Comparison of ENCODE assay signal across 8 mouse cellular contexts in genomic region chr10:61679545-61679944, GRCm38 (mm10). TPM values are rescaled to one million over a fixed set of nuclear protein-coding genes. Genes with fewer than 3 reads are reported as not detected.
A peak's percentile ranks its signal among the peaks of the same experiment; 100 is the strongest.
DNase-seq lines count a peak whose midpoint lies in the region; ATAC-seq and TF ChIP-seq lines count a peak whose summit lies in the region.

No protein-coding gene starts in this region.

- WGBS in forebrain, embryonic 10.5 days: 39% methylated on average over 9 of the region's 9 CpGs
- WGBS in liver, embryonic 12.5 days (ENCODE audit: insufficient replicate concordance): 46% methylated on average over 9 of the region's 9 CpGs

- peak overlapping the region; percentile 83 for H3K4me2 ChIP-seq in liver, embryonic 12.5 days

- peak overlapping the region; percentile 99 for H3K27ac ChIP-seq in gastrocnemius, adult 2 months
- peak overlapping the region; percentile 94 for H3K27ac ChIP-seq in forebrain, embryonic 10.5 days
- H3K27ac ChIP-seq in liver, embryonic 12.5 days: peak overlapping the region; percentile 87

- ATAC-seq in liver, embryonic 12.5 days: 0 out of 2 replicates have a peak, but pooled peaks have one; percentile 2

- no peak for TF ChIP-seq CTCF in gastrocnemius, adult 2 months (IDR thresholded peaks at IDR 0.05)
- TF ChIP-seq CTCF in C2C12 (IDR thresholded peaks at IDR 0.05; ENCODE audit: control insufficient read depth, insufficient read depth, insufficient read length): no peak

- peaks cover 42% of the 10 kb centered on the region for H3K79me3 ChIP-seq in C2C12 (ENCODE audit: low read depth)

- H3ac ChIP-seq in C2C12 (ENCODE audit: control insufficient read depth, insufficient read length, low read depth): peak overlapping the region; percentile 67

- peaks cover 23% of the 10 kb centered on the region for H3K4me1 ChIP-seq in forebrain, embryonic 10.5 days
- peaks cover 44% of the 10 kb centered on the region for H3K4me1 ChIP-seq in liver, embryonic 12.5 days

- H3K9me3 ChIP-seq in forebrain, embryonic 10.5 days: no peaks in the 10 kb centered on the region
- H3K9me3 ChIP-seq in liver, embryonic 12.5 days (replicated peaks): no peaks in the 10 kb centered on the region

- DNase-seq in gastrocnemius, adult 2 months: no peak
- no peak for DNase-seq in gastrocnemius, postnatal 36 days
- DNase-seq in forebrain, embryonic 10.5 days (ENCODE audit: extremely low spot score, low spot score): no peak
- DNase-seq in ovary, postnatal 36 days (ENCODE audit: low spot score): no peak
- DNase-seq in gastrocnemius, postnatal 4 days (ENCODE audit: low spot score in 2 of 2): no peak
- no peak for DNase-seq in layer of hippocampus, postnatal 36 days

- peaks cover 43% of the 10 kb centered on the region for H3K36me3 ChIP-seq in C2C12 (ENCODE audit: control insufficient read depth, insufficient read depth)
- peaks cover 22% of the 10 kb centered on the region for H3K36me3 ChIP-seq in forebrain, embryonic 10.5 days (replicated peaks)
- H3K36me3 ChIP-seq in liver, embryonic 12.5 days: peaks cover 24% of the 10 kb centered on the region

- intact Hi-C loops in gastrocnemius, adult 2 months (cut with DNase I): no loop called here
- intact Hi-C loops in gastrocnemius, postnatal 36 days (cut with DNase I): no loop called here

- H3K79me2 ChIP-seq in C2C12 (ENCODE audit: control insufficient read depth, insufficient read depth): peaks cover 46% of the 10 kb centered on the region

- H3K9ac ChIP-seq in liver, embryonic 12.5 days: peak overlapping the region; percentile 95

- peak overlapping the region; percentile 79 for H3K4me3 ChIP-seq in gastrocnemius, adult 2 months
- H3K4me3 ChIP-seq in C2C12 (ENCODE audit: insufficient read depth, poor library complexity, severe bottlenecking): peak overlapping the region; percentile 99
- peak overlapping the region; percentile 99 for H3K4me3 ChIP-seq in forebrain, embryonic 10.5 days
- H3K4me3 ChIP-seq in liver, embryonic 12.5 days: peak overlapping the region; percentile 100

- H3K27me3 ChIP-seq in C2C12 (ENCODE audit: control insufficient read depth, insufficient read depth, insufficient read length): no peaks in the 10 kb centered on the region
- H3K27me3 ChIP-seq in forebrain, embryonic 10.5 days (ENCODE audit: poor library complexity, severe bottlenecking): no peaks in the 10 kb centered on the region
- no peaks in the 10 kb centered on the region for H3K27me3 ChIP-seq in liver, embryonic 12.5 days (replicated peaks)

TF ChIP-seq in C2C12, 6 proteins besides CTCF, POLR2A, EP300 and RAD21:
- no peak for TF ChIP-seq MYOD1 (IDR thresholded peaks at IDR 0.05; ENCODE audit: control insufficient read depth, insufficient read length, low read depth)
- no peak for TF ChIP-seq MAX (IDR thresholded peaks at IDR 0.05)
- no peak for TF ChIP-seq CEBPB (IDR thresholded peaks at IDR 0.05; ENCODE audit: low read depth)
- no peak for TF ChIP-seq FOSL1 (IDR thresholded peaks at IDR 0.05; ENCODE audit: insufficient read depth, low read length, poor library complexity, severe bottlenecking)
- TF ChIP-seq USF1 (IDR thresholded peaks at IDR 0.05; ENCODE audit: low read depth): no peak
- no peak for TF ChIP-seq MYOG (IDR thresholded peaks at IDR 0.05; ENCODE audit: control insufficient read depth, extremely low read depth, insufficient read length)

RNA-seq across cellular contexts. Expression of gene Sar1a, which starts 0.6 kb away (rescaled TPM):
- 100 to 1,000 TPM; 129 to 145 TPM for total RNA-seq in gastrocnemius, adult 2 months (2021)
- total RNA-seq in gastrocnemius, postnatal 36 days (2021): 100 to 1,000 TPM; 102 to 112 TPM
- 150 TPM for polyA plus RNA-seq in C2C12 (2012; fragmentation: generic; extraction: Trizol)
- polyA plus RNA-seq in forebrain, embryonic 10.5 days (2016; fragmentation: Nextera tagmentation; extraction: Ambion mirVana): 225 and 226 TPM in 2 replicates
- 110 and 112 TPM in 2 replicates for polyA plus RNA-seq in liver, embryonic 12.5 days (2016; fragmentation: Nextera tagmentation; extraction: Ambion mirVana)
- total RNA-seq in gastrocnemius, postnatal 4 days (2021): 100 to 1,000 TPM; 179 to 184 TPM
- total RNA-seq in layer of hippocampus, postnatal 36 days (2021): 100 to 1,000 TPM; 120 to 122 TPM

RNA-seq across cellular contexts. Expression of gene Tysnd1, which starts 15.8 kb away (rescaled TPM):
- 10 to 100 TPM; 12.3 to 14.4 TPM for total RNA-seq in gastrocnemius, adult 2 months (2021)
- 10 to 100 TPM in 1 of 2 experiments, 1 to 10 TPM in 1; 10.0 to 10.7 TPM for total RNA-seq in gastrocnemius, postnatal 36 days (2021)
- 20.3 TPM for polyA plus RNA-seq in C2C12 (2012; fragmentation: generic; extraction: Trizol)
- polyA plus RNA-seq in forebrain, embryonic 10.5 days (2016; fragmentation: Nextera tagmentation; extraction: Ambion mirVana): 25.5 and 26.3 TPM in 2 replicates
- 38.9 and 41.5 TPM in 2 replicates for polyA plus RNA-seq in liver, embryonic 12.5 days (2016; fragmentation: Nextera tagmentation; extraction: Ambion mirVana)
- total RNA-seq in gastrocnemius, postnatal 4 days (2021): 10 to 100 TPM; 23.0 to 24.4 TPM
- 10 to 100 TPM; 23.5 to 28.5 TPM for total RNA-seq in layer of hippocampus, postnatal 36 days (2021)

RNA-seq across cellular contexts. Expression of gene Ppa1, which starts 31.2 kb away (rescaled TPM):
- 10 to 100 TPM; 48.9 to 61.4 TPM for total RNA-seq in gastrocnemius, adult 2 months (2021)
- total RNA-seq in gastrocnemius, postnatal 36 days (2021): 10 to 100 TPM; 48.9 to 54.0 TPM
- polyA plus RNA-seq in C2C12 (2012; fragmentation: generic; extraction: Trizol): 189 TPM
- polyA plus RNA-seq in forebrain, embryonic 10.5 days (2016; fragmentation: Nextera tagmentation; extraction: Ambion mirVana): 392 and 395 TPM in 2 replicates
- polyA plus RNA-seq in liver, embryonic 12.5 days (2016; fragmentation: Nextera tagmentation; extraction: Ambion mirVana): 137 and 147 TPM in 2 replicates
- 10 to 100 TPM; 37.8 to 40.4 TPM for total RNA-seq in gastrocnemius, postnatal 4 days (2021)
- total RNA-seq in layer of hippocampus, postnatal 36 days (2021): 10 to 100 TPM; 95.8 to 96.2 TPM

RNA-seq across cellular contexts. Expression of gene Aifm2, which starts 35.5 kb away (rescaled TPM):
- total RNA-seq in gastrocnemius, adult 2 months (2021): 10 to 100 TPM; 13.9 to 19.7 TPM
- total RNA-seq in gastrocnemius, postnatal 36 days (2021): 10 to 100 TPM; 12.5 to 17.2 TPM
- polyA plus RNA-seq in C2C12 (2012; fragmentation: generic; extraction: Trizol): 12.4 TPM
- 8.9 and 9.2 TPM in 2 replicates for polyA plus RNA-seq in forebrain, embryonic 10.5 days (2016; fragmentation: Nextera tagmentation; extraction: Ambion mirVana)
- polyA plus RNA-seq in liver, embryonic 12.5 days (2016; fragmentation: Nextera tagmentation; extraction: Ambion mirVana): 3.3 and 4.2 TPM in 2 replicates
- 10 to 100 TPM; 18.9 to 22.9 TPM for total RNA-seq in gastrocnemius, postnatal 4 days (2021)
- 1 to 10 TPM; 7.2 to 9.3 TPM for total RNA-seq in layer of hippocampus, postnatal 36 days (2021)
